Mouse (Mus musculus) cerebellum, postnatal 25 days (tissue): Measurements from ENCODE around the gene Strbp.

Experiments
- DNase-seq, 2 experiments: peaks; one replicate each; pipeline ENCODE4 v3.0.0; 2021; ENCODE audit warnings: mixed read lengths in 2 of 2

Gene Strbp

DNA sequence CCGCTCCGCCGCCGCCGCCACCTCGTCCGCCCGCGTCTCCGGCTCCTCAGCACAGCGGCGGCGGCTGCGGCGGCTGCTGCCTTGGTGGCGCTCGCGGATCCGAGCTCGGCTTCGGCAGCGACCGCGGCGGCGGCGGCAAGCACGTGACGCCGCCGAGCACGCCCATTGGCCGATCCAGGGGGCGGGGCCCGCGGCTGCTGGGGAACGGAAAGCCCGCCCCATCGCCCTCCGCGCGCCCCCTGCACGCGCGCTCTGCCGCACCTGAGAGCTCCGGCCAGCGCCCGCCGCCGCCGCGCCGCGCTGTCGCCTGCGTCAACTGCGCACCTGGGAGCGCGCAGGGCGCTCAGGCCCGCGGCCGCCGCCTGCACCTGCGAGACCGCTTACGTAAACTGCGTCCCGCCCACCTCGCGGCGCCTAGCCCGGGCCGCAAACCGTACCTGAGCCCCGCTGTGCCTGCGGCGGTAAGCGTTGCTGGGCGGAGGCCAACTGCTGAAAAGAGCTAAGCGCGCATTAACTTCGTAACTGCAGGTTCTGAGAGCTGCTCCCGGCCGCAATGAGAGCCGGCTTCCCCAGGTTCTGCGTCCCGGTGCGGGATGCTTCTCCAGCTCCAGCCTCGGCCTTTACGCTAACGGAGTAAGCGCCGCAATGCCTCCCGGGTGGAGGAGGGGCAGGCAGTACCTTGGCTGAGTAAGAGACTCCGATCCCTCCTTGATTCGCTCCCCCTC, at the start of gene Strbp:
Gene Strbp (minus strand): TSS at position 630 of the 725 bp plus-strand sequence.
- peak; percentile 98 to 100 for DNase-seq

DNA sequence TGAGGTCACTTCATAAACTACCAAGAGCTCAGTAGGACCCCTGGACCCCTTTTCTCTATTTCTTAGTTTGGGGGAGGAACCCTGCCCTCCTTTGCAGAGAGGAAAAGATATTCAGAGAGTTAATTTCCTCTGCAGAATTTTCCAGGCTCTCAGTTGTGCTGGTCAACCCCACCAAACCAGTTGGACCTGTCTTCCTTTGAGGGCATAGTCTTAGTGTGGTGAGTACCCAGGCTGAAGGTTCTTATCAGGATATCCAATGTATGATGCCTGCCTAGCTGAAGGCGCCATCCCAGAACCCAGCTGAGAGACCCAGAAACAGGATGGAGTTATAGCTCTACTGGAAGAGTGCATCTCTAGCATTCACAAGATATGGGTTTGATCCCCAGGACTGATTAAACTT, 47.5 kb upstream of the Strbp start:
- DNase-seq: peak in 1 of 2 experiments; percentile 1

DNA sequence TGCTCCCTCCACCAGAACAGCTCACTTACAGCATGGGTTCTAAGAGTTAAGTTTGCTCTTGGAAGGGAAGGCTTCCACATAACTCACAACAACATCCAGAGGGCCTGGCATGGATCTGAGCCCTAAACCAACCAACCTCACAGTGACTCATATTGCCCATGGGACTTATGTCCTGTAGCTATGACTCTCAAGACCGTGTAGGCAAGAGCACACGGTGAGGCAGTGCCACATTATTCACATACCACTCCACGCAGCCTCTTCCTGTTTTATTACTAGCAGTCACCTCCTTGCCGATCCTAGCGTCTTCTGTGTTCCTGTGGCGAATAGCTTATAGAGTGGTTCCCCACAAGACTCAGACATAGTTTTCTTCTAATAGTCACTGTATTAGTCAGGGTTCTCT, 45.7 kb upstream of the Strbp start:
- DNase-seq: peak in 1 of 2 experiments; percentile 2

DNA sequence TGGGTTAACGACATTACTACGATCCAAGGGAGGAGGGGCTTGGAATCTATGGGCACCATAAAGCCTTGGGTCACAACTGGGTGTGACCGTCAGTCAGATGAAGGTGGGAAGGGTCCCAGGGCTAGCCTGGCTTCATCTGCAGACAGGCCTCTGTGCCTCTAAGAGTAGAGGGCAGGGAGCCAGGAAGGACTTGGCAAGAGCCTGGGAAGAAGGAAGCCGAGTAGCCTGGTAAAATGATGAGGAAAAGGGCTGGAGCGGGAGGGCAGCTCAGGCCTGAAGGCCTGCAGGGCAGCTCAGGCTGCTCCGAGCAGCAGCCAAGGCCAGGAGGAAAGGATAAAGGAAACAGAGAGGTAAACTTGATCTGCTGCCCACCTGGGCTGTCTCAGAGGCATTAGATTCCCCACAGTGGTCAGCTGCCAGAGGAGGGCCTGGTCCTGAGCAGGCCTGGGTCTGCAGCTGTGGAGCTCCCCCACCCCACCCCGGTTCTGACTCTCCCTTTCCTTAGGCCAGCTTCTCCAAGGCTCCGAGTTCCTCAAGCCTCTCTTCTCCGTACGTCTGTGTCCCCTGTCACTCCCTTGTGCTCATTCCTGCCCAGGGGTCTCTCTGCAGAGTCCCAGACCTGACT, 44.9 kb upstream of the Strbp start:
- DNase-seq: peak; percentile 53 to 74

DNA sequence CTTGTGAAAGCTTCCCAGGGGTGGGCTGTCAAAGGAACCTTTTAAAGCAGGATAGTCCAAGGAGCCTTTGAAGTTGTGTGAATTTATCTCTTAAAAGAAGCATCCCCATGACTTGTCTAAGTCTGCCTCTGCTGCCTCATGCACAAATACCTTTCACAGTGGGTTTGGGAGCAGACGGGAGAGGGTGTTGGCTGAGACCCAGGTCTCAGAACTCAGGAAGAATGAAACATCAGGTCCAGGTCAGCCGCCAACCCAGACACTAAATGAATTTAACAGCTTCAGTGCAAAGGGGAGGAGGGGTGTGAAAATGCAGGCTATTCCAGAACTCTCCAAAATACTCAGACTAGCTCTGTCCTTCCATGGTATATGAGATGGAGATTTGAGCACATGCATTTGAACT, 44.2 kb upstream of the Strbp start:
- DNase-seq: peak in 1 of 2 experiments; percentile 41

DNA sequence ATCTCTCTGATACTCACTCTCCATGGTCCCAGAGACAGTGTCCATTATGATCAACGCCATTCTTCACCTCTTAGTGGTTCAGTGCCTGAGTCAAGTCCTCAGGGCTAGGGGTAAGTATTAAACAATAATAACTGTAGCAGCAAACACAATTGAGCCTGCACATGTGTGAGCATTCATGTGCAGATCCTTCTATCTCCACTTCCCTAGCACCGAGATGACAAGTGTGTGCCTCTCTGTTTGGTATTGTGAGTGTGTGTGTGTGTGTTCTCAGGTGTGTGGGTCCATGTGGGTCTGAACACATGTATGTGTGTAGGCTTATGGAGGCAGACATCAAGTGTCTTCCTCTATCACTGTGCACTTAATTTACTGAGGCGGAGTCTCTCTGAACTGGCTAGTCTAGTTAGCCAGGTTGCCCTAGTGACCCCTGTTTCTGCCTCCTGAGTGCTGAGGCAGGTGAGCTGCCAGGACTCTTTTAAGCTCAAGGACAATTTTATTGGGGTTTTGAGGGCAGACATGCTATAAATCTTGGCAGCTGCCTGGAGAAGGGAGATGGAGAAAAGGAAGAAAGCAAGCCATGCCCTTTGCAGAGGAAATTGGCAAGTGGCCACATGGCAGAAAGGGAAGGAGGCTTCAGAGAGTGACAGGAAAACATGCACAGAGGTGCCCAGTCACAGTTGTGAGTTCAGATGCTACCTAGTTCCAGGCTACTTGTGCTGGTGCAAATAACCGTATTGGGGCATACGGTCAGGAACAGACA, 42.8 kb upstream of the Strbp start:
- peak in 1 of 2 experiments; percentile 31 for DNase-seq

DNA sequence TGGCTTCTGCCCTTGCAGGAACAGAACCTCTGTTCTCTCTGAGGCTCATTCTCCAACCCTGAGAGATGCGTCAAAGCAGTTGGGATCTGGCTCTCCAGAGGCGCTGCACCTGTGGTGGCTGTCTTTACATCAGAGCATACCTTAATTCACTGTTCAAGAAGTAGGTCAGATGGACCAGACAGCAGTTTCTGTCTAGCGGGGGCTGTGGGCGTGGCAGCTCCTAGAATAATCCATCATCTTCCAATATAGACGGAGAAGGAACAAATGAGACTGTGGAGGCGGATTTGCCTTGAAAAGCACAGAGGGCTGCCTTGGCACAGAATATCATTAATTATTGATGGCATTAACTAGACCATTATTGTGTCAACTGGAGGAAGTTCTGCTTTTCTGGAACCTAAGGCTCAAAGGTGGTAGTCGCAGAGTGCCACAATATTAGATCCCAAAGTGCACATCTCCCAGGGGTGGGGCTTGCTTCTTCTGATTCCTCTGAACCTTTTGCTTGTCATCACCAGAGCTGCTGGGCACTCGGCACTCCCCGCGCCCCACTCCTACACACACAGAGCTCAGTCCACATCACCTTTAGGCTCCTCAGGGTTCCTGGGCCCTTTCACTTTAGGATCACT, 41.2 kb upstream of the Strbp start:
- peak in 1 of 2 experiments; percentile 1 for DNase-seq

DNA sequence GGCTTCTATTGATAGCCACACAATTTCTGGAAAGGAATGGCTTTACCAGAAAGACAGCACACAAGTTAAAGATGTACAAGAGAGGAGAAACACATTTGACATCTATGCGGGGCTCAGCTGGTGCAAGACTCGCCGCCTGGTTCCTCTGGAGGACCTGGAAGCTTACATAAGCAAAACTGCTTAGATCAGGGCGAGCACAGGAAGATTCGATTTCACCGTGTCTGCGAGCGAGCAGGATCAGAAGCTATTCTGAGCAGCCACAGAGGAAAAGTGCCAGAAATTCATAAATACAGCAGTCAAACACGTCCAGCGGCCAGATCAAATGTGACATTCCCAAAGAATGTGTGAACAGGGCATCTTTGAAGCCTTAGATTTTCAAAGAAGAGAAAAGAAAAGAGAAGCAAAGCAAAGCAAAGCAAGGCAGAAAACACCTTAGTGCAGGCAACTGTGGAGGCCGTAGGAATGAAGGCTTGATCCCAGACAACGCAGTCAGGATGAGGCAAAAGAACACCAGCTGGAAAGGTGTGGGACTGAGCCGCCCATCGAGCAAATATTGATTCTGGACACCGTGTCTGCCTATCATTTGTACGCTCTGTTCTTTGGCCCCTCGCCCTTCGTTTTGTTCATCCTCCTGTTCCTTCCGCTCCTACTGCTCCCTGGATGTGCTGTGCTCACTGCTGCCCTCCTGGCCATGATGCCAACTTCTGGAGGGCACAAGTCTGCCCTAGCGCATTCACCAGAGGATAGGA, 38.3 kb upstream of the Strbp start:
- DNase-seq: peak; percentile 51 to 52

DNA sequence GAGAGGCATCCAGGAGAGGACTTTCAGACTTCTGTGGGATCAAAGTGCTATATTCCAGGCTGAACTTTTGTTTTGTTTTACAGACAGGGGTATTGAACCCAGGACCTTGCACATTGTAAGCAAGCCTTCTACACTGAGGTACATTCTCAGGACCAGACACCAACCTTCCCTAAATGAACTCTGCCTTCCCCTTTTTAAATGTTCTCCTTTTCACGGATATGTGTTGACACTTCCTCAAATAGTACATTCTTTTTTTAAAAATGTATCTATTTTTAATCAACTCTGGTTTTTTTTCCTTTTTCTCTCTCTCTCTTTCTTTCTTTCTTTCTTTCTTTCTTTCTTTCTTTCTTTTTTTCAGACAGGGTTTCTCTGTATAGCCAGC, 32.1 kb upstream of the Strbp start:
- no peak for DNase-seq

DNA sequence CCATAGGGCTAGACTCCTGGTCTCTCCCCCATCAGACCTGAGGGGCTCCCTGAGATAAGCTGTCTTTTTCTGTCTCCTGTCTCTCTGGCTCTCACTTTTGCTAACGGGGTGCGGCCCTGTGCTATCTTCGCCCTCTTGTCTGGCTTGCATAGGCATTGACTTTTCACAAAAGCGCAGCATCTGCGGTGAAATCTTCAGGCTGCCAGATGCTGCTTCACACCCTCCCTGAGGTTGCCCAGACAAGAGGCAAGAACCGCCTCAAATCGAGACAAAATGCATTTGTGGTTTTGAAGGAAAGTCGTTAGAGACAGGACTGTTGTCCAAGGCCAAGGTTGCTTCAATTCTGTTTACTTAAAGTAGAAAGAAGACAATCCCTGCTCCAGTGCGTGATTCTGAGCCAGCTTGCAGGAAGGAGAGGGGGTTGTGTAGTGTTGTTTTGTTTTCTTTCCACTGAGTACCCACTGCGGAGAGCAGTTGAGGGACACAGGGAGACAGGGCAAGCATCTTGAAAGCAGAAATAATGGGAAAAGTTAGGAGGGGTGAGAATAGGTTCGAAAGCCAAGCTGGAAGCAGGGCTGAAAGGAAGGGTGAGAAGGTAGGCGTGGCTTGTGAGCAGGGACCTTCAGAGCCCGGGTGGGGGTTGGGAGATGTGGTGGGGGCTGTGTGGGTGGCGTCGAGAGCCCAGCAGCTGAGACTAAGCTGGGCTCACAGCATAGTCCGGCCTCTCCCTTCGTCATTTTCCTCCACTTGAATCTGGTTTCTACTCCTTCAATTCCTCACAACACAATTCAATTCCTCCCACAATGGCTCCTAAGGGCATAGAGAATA, 31.5 kb upstream of the Strbp start:
- DNase-seq: no peak

DNA sequence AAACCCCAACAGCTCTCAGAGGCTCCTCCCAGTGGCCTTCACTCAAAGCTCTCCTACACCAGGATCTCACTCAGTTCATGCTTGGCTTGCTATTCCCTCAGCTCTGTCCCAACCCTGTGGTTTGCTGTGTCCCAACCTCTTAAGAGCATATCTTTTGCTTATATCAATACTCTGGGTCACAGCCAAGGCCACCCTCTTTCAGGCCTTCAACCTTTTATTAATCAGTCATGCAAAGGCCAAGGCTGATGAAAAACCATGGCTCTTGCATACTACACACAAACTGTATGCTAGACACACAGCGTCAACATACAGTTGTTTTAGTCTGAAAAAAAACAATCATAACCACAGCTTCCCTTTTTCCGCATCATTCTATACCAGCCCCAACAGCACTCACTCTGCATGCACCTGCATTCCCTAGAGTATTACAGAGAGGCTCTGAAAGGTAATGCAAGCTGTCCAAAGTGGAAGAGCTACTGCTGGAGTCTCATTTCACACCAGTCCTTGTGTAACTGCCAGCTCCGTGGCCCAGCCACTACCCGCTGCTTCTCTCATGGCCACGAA, 27.7 kb upstream of the Strbp start:
- DNase-seq: no peak

DNA sequence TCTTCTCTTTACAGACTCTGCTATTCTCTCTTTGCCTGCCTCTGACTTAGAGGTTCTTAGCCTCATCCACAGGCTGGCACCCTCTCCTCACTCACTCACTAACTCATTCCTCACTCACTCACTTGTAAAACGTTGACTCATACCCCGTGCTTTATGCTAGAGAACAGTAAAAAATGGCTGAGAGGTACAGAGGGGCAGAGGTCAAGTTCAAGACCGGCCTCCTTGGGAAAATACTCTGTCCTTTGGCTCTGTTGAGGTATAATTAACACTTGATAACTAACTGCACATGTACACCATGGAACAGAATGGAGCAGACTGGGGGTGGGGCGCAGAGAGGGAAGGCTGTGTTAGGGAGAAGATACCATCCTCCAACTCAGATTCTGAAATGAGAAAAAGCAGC, 20.6 kb upstream of the Strbp start:
- no peak for DNase-seq

DNA sequence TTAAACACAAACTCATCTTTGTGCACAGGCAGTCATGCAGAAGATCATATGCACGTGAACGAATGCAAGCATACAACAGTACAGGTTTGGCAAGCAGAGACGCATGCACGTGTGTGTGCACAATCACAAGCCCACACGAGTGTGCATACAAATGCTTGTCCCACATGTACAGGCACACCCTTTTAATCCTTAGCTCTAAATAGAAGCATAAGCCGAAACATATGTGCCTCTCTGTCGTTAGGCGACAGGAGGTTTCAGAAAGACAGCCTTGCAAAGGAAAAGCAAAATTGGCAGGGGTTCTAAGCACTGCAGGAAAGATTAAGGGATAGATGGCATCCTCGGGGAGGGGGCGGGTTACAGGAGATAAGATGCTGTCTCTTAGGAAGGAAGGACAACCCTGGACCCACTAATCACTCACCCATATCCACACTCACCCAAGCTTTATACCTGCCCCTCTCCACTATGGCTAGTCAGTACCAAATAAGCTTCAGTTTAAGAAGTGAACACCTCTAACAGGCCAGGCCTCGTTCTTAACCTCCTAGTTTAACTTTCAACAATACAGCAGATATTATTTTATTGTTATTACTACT, 19.9 kb upstream of the Strbp start:
- peak; percentile 18 to 24 for DNase-seq

DNA sequence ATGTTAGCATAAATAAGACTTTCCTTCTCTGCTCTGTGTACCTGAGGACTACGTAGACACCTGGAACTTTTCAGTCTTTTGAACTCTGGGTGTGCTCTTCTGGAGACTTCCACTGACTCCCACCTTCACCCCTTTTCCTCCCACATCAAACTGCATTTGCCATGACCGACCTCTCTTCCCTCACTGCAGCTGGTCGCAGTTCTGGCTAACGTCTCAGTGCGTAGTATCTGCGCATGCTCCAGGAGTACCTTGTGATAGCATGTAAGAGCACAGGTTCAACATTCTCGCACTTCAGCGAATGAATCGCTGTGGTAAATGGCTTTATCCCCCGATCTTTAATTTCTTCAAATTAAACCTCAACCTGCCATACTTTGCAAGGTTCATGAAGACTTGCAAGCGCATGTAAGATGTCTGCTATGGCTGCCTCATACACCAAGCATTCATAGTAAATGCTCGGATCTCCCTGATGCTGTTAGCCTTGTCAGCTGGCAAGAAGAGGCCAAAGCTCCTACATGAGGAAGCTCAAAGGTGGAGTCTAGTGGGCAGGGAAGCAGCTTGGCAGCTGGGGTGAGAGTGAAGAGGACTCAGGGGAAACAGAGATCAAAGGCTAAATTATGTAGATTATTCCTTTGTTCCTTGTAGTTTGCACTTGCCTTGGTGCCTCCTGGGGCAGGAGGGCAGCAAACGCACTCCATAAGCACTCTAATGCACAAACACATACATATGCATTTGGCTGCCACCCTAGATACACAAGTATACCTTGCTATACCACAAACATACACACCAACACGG, 19.2 kb upstream of the Strbp start:
- DNase-seq: no peak

DNA sequence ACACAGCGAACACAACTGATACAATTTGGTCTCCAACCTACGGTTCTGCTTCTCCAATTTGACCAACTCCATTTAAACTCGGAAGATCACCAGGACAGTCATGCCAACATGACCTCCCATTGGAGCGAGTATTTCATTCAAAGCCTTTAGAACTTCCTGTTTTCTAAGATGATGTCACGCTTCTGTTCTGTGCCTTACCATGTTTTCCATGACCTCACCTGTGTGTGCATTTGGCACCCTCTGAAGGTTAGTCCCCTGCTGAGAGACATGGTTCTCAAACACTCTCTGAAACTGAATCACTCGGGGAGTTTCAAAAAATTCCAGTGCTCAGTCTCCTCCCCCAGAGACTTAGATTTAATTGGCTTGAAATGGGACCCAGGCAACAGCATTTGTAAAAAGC, 12.6 kb upstream of the Strbp start:
- DNase-seq: no peak

DNA sequence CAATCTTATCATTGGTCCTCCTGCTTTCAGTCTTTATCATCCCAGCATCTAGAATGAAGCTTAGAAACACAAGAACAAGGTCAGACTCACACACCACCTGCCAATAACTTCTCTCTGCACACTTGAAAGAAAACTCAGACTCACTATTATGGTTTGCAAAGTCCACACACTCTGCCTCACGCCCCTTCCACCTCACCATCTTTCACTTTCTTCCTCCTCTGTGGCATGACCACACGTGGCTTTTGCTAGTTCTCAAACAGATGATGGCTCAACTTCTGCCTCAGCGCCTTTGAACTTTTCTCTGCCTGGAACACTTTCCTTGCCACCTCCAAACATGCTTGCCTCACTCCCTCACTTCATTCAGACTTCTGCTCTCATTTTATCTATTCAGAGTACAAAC, 11.7 kb upstream of the Strbp start:
- no peak for DNase-seq

DNA sequence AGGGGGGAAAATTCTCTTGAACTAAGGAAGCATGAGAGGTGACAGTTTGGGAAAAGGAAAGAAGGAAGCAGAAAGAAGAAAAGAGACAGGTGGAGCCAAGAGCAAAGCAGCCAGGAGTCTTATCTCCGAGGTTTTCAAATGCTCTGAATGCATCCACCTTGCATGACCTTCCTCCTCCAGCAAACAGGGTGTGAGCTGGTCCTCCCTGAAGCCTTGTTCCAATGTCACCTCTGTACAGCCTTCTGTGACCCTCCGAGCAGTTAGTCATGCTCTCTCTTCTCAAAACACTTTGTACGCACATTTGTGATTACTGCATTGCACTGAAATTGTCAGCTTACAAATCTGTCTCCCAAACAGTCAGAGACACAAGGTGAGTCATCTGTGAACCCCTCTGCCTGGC, 9.4 kb upstream of the Strbp start:
- DNase-seq: no peak

DNA sequence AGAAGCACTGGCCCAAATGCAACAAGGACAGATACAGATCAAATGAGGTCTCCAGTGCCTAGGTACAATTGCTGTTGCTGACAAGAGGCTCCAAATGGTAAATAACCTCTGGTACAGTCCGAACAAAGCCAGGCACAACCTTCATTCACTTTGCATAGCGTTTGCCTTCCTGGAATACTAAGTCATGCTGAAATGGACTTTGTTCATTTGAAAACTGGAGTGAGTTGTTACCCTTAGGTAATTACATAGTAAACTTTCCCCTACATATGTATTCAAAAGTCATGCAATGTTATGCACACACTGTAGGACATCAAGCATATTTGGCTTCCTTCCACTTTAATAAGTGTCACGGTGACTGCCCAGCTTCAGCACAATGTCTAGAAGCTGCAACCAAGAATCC, 5.2 kb upstream of the Strbp start:
- no peak for DNase-seq

DNA sequence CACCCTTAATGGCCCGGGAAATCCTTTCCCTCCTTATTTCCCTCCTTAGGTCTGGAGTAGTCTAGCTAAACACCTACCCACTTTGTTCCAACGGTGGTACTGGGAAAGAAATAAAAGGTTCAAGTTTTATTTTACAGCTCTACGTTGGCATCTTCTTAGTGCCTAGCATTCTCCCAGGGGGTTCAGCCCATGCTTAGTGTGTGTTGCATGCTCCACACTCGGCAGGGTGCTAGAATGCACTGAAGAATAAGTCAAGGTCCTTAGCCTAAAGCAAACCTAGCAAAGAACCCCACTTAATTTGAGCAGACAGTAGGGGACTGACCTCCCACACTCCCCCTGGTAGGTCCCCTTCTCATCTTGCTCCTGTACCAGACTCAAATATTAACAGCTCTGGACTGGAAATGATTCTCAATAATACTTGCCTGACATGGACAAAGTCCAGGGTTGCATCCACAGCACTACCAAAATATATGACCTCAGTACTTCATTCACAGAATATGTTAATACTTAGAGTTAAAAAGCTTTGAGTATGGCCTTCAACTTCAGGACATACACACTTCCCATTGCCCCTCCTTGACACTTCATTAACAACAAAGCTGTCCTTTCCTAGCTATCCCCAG, 592 bp upstream of the Strbp start:
- peak; percentile 38 to 47 for DNase-seq
